Mouse (Mus musculus) urinary bladder, adult 18-20 months (tissue): ENCODE measurements around the gene Pxk.
A peak's percentile ranks its signal among the peaks of the same experiment; 100 is the strongest.
"Not testable (repeated sequence)": the region's sequence is repeated elsewhere in the genome, so short reads cannot be mapped to it uniquely, and the experiment has no call there.

Experiments used
- DNase-seq, 2 experiments: peaks; one replicate each; pipeline ENCODE4 v3.0.0; 2022; ENCODE audit warnings: low spot score in 2 of 2, mixed read lengths in 2 of 2

Gene Pxk

GRCm38 (mm10) chr14:8145594-8146558, 47.9 kb downstream of the Pxk start:
- DNase-seq = no peak

GRCm38 (mm10) chr14:8146611-8147223, 48.7 kb downstream of the Pxk start:
- no peak for DNase-seq

GRCm38 (mm10) chr14:8148842-8149241, 50.8 kb downstream of the Pxk start:
- DNase-seq = no peak

GRCm38 (mm10) chr14:8151757-8152156, 53.7 kb downstream of the Pxk start:
- DNase-seq = no peak

- no peak for DNase-seq
These were observed 56.1 kb downstream of the Pxk start for GRCm38 (mm10) chr14:8154072-8154471.

GRCm38 (mm10) chr14:8156947-8157346, 58.9 kb downstream of the Pxk start:
- no peak for DNase-seq

GRCm38 (mm10) chr14:8158721-8159120, 60.7 kb downstream of the Pxk start:
- DNase-seq = no peak

- DNase-seq = no peak
These were observed 61.1 kb downstream of the Pxk start for GRCm38 (mm10) chr14:8159141-8159540.

GRCm38 (mm10) chr14:8161777-8162176, 63.8 kb downstream of the Pxk start:
- no peak for DNase-seq

- DNase-seq = no peak
These were observed 66.5 kb downstream of the Pxk start for GRCm38 (mm10) chr14:8164463-8164862.

- DNase-seq = peak; percentile 93 to 99
These were observed 74.7 kb downstream of the Pxk start, which contains the start of gene Pdhb for GRCm38 (mm10) chr14:8172507-8173410. Gene Pdhb (minus strand): TSS chr14:8173025.

GRCm38 (mm10) chr14:8173542-8174250, 75.7 kb downstream of the Pxk start:
- DNase-seq = not testable (repeated sequence)

- DNase-seq = no peak
These were observed 76.6 kb downstream of the Pxk start for GRCm38 (mm10) chr14:8174634-8175033.

- no peak for DNase-seq
These were observed 78.2 kb downstream of the Pxk start for GRCm38 (mm10) chr14:8176251-8176650.

- no peak for DNase-seq
These were observed 82.5 kb downstream of the Pxk start for GRCm38 (mm10) chr14:8180371-8181035.

- no peak for DNase-seq
These were observed 85.3 kb downstream of the Pxk start for GRCm38 (mm10) chr14:8183330-8183729.

- DNase-seq = no peak
These were observed 88.5 kb downstream of the Pxk start for GRCm38 (mm10) chr14:8186278-8187045.

- DNase-seq = no peak
These were observed 92.5 kb downstream of the Pxk start for GRCm38 (mm10) chr14:8190556-8190955.

GRCm38 (mm10) chr14:8191331-8191965, 93.4 kb downstream of the Pxk start:
- DNase-seq = no peak
